Mouse (Mus musculus) adrenal gland, postnatal 36 days (tissue): ENCODE data around the gene Zfp760. TPM values are rescaled to one million over a fixed set of nuclear protein-coding genes. Genes with fewer than 3 reads are reported as not detected.
"Not testable (repeated sequence)": the region's sequence is repeated elsewhere in the genome, so short reads cannot be mapped to it uniquely, and the experiment has no call there.

Source experiments
- DNase-seq, 2 experiments: peaks; one replicate each; pipeline ENCODE4 v3.0.0; 2021; ENCODE audit warnings: mixed read lengths in 1 of 2
- long read RNA-seq, 2 experiments: library from polyadenylated mRNA; stranded (forward); transcript quantifications; one replicate each; pipeline ENCODE4 v2.0.0; 2021; ENCODE audit warnings: borderline sequencing depth in 2 of 2
- total RNA-seq, 2 experiments: library from RNA; stranded (reverse); gene quantifications; 2 replicates each; pipeline ENCODE4 v1.2.3; 2021

Zfp760 gene
- 1 to 10 TPM; 6.1 to 6.3 TPM for total RNA-seq
- long read RNA-seq, experiment 1, result 0 reads
- long read RNA-seq, experiment 2, partial matches to known transcripts, result 0 of 2 reads
- long read RNA-seq, experiment 2, other reads (novel, unspliced or antisense), result 2 of 2 reads

DNA sequence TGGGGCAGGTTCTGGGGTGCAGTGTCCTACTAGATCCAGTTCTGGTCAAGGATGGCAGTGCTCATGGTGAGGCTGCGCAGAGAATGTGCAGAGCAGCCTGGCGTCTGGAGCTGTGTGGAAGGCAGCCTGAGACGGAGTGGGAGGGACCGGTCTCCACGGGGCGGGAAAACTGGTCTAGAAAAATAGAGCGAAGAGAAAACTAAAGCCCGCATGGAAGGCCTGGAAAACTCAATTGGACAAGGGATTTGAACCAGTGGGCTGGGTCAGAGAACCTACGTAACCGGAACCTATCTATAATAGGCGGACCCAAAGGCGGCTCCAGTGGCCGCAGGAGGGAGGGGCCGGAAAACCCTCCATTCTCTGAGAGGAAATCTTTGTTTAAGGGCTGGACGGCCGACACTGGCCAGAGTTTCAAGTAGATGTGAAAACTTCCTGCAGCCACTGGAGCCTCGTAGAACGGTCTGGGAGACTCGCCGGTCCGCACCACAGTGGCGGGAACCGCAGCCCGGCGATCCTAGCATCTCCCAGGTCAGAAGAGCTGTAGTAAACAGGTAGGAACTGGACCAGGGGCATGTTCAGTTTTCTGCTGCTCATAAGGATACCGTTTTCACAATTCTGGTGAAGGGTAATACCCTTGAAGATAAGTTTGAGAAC lies at the start of gene Zfp760:
TSS of gene Zfp760 (plus strand) at position 399 of the 654 bp plus-strand sequence.
- peak; percentile 85 to 89 for DNase-seq

DNA sequence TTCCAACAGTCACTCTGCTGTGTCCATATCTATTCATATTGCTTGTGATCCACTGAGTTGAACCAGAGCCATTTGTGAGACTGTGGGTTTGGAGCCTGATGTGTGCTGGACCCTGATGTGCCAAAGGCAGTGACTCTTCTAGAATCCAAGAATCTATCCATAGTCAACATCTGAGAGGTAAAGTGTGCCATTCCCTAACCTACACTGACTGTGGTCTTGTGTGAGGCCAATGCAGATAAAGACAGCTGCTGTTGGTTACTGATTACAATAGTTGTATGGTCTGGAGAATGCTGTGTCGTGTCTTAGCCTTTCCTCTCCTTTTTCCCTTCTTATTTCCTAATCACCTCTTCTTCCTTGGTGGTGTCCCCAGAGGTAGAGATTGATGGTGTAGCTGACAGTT lies 28.7 kb upstream of the Zfp760 start:
- not testable (repeated sequence) for DNase-seq

- DNase-seq, result peak; percentile 86 to 89
Observed at GRCm38 (mm10) chr17:21679273-21680018, 28.1 kb upstream of the Zfp760 start.

DNA sequence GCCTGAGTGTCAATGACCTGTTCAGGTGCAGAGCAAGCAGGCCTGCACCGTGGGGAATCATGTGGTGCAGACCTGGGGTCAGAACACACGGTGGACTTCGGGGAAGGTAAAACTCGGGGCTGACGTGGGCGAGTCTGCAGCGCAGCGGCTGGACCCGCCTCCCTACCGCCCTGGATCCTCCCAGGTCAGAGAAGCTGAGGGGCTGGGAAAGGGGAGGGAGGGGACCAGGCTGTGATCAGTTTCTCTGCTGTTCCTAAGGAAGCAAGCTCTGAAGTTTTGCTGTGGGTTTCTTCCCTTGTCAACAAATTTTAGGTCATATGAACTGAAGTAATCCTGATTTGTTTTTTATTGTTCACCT lies 27.5 kb upstream of the Zfp760 start:
- DNase-seq, result not testable (repeated sequence)

DNA sequence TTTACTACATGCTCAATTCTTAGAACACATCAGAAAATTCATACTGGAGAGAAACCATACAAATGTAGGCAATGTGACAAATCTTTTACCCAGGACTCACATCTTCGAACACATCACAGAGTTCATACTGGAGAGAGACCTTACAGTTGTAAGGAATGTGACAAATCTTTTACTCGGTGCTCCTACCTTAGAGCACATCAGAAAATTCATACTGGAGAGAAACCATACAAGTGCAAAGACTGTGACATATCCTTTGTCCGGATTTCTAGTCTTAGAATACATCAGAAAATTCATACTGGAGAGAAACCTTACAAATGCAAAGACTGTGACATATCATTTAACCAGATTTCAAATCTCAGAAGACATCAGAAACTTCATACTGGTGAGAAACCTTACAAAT lies 16.0 kb upstream of the Zfp760 start, which contains the start of gene Gm10226:
TSS of gene Gm10226 (plus strand) at position 301 of the 400 bp plus-strand sequence.
- no peak for DNase-seq

GRCm38 (mm10) chr17:21693342-21693741 lies 14.2 kb upstream of the Zfp760 start:
- no peak for DNase-seq

GRCm38 (mm10) chr17:21696073-21696472 lies 11.5 kb upstream of the Zfp760 start:
- no peak for DNase-seq

GRCm38 (mm10) chr17:21702281-21703240 lies 5.0 kb upstream of the Zfp760 start:
- DNase-seq, result no peak

DNA sequence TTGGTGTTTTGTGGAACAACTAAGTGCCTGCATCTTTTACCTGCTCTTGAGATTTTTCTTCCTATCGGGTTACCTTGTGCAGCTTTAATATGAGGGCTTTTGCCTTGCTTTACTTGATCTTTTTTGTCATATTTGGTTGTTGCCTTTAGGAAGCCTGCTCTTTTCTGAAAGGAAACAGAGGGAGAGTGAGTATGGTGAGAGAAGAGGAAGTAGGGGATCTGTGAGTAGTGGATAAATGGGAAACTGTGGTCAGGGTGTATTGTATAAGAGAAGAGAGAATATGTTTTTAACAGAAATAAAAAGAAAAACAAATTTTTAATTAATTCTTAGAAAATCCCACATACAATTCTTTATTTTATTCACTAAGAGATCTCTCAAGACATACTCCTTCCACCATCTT lies 4.1 kb upstream of the Zfp760 start:
- DNase-seq, result no peak

- DNase-seq, result no peak
Observed at GRCm38 (mm10) chr17:21708401-21708800, 860 bp downstream of the Zfp760 start.

DNA sequence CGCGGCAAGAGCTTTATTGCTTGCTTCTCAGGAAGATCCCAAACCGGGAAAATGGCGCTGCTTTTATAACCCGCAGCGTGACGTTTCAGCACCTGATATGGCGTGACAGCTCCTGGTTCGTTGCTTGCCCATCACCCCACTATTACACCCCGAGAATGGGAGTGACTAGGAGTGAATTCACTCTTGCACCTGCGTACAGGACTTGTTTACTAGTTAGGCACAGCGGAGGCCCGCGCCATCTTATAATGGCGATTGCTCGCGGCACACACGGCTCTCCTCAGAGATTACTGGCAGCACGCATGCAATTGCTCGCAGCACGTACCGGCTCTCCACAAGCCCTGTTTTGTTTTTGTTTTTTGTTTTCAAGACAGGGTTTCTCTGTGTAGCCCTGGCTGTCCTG lies 23.0 kb downstream of the Zfp760 start, which contains the start of gene Zfp229:
TSS of gene Zfp229 (plus strand) at position 301 of the 400 bp plus-strand sequence.
- DNase-seq, result not testable (repeated sequence)

DNA sequence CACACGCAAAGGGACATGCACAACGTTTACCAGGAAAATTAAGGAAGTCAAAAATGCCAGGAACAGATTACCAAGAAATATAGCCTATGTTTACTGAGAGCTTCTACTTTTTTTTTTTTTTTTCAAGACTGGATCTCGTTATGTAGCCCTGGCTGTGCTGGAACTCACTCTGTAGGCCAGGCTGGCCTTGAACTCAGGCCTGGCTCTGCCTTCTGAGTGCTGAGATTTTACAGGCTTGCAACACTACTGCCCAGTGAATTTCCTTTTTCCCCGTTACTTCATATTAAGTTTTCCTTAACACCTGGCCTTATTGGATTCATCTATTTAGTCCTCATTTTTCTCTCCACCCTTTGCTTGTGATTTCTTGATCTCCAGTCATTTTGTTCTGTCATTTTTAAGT lies 25.5 kb downstream of the Zfp760 start:
- DNase-seq, result peak in 1 of 2 experiments; percentile 6

DNA sequence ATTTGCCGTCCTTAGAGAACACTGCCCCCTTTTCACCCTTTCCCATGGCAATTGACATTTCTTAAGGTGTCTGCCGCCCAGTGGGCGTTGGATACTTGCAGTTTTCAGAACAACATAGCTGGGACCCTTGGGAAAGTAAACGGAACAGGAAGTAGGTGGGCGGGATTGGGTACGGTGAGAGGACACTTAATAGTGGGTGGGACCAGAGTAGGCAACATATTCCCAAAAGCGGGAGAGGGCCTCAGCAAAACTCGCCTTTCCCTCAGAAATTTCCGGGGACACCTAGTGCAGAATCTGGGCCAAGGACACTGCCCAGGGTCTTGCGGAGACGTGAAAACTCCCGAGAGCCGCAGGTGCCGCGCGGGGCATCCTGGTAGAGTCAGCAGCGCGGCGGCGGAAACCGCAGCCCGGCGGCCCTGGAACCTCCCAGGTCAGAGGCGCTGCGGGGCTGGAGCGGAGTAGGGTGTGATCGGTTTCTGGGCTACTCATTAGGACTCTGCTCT lies 26.0 kb downstream of the Zfp760 start:
- peak; percentile 75 to 80 for DNase-seq

DNA sequence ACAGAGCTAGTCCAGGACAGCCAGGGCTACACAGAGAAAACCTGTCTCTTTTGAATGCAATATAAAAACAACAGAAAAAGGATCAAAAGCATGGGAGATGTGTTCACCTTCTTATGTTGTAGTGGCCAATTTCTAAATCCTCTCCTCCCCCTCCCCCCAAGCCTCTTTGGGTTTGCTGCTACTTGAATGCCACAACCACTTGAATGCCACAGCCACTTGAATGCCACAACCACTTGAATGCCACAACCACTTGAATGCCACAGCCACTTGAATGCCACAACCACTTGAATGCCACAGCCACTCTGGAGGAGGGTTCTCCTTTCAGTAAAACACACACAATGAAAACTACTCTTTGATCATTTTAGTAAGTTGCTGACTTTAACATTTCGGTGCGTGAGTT lies 45.2 kb downstream of the Zfp760 start:
- no peak for DNase-seq

GRCm38 (mm10) chr17:21753342-21754208 lies 46.0 kb downstream of the Zfp760 start:
- peak; percentile 16 to 43 for DNase-seq

- DNase-seq, result no peak
Observed at GRCm38 (mm10) chr17:21770336-21770735, 62.8 kb downstream of the Zfp760 start.
